Mouse (Mus musculus): Measurements from ENCODE around the gene Gp1ba.

- TF ChIP-seq CTCF (IDR thresholded peaks at IDR 0.05; ENCODE audit: low read depth) = no peak
- no peak for TF ChIP-seq EP300 (IDR thresholded peaks at IDR 0.05; ENCODE audit: low read depth)
Observed at GRCm38 (mm10) chr11:70649185-70649734, 10.3 kb downstream of the Gp1ba start.

All from heart, postnatal 0 days (tissue).